Mouse (Mus musculus): ENCODE data around the gene Hmox2.
A peak's percentile ranks its signal among the peaks of the same experiment; 100 is the strongest.
"Not testable (repeated sequence)": the region's sequence is repeated elsewhere in the genome, so short reads cannot be mapped to it uniquely, and the experiment has no call there.

The Hmox2 gene

GRCm38 (mm10) chr16:4725266-4725665 is 895 bp upstream of the Hmox2 start:
- no peak for DNase-seq (ENCODE audit: low spot score)

GRCm38 (mm10) chr16:4726528-4727128 is 467 bp downstream of the Hmox2 start:
- DNase-seq (ENCODE audit: low spot score) = peak; percentile 32

- DNase-seq (ENCODE audit: low spot score) = no peak
Measured at GRCm38 (mm10) chr16:4727526-4727925, 1.4 kb downstream of the Hmox2 start.

- no peak for DNase-seq (ENCODE audit: low spot score)
Measured at GRCm38 (mm10) chr16:4727963-4728362, 1.8 kb downstream of the Hmox2 start.

- DNase-seq (ENCODE audit: low spot score) = no peak
Measured at GRCm38 (mm10) chr16:4730776-4731358, 4.7 kb downstream of the Hmox2 start.

GRCm38 (mm10) chr16:4736262-4736661 is 10.1 kb downstream of the Hmox2 start:
- DNase-seq (ENCODE audit: low spot score) = no peak

- DNase-seq (ENCODE audit: low spot score) = no peak
Measured at GRCm38 (mm10) chr16:4739994-4740393, 13.8 kb downstream of the Hmox2 start.

GRCm38 (mm10) chr16:4742186-4742585 is 16.0 kb downstream of the Hmox2 start:
- no peak for DNase-seq (ENCODE audit: low spot score)

- DNase-seq (ENCODE audit: low spot score) = no peak
Measured at GRCm38 (mm10) chr16:4752155-4752554, 26.0 kb downstream of the Hmox2 start.

- no peak for DNase-seq (ENCODE audit: low spot score)
Measured at GRCm38 (mm10) chr16:4754045-4754444, 27.9 kb downstream of the Hmox2 start.

GRCm38 (mm10) chr16:4756660-4757335 is 30.6 kb downstream of the Hmox2 start:
- not testable (repeated sequence) for DNase-seq (ENCODE audit: low spot score)

GRCm38 (mm10) chr16:4762437-4762836 is 36.3 kb downstream of the Hmox2 start:
- no peak for DNase-seq (ENCODE audit: low spot score)

GRCm38 (mm10) chr16:4763276-4763675 is 37.1 kb downstream of the Hmox2 start:
- DNase-seq (ENCODE audit: low spot score) = peak; percentile 19

GRCm38 (mm10) chr16:4765852-4766251 is 39.7 kb downstream of the Hmox2 start:
- DNase-seq (ENCODE audit: low spot score) = no peak

GRCm38 (mm10) chr16:4767012-4767790 is 41.0 kb downstream of the Hmox2 start:
- DNase-seq (ENCODE audit: low spot score) = no peak

- no peak for DNase-seq (ENCODE audit: low spot score)
Measured at GRCm38 (mm10) chr16:4768719-4769118, 42.6 kb downstream of the Hmox2 start.

- DNase-seq (ENCODE audit: low spot score) = no peak
Measured at GRCm38 (mm10) chr16:4773289-4773970, 47.3 kb downstream of the Hmox2 start.

GRCm38 (mm10) chr16:4777171-4777904 is 51.2 kb downstream of the Hmox2 start:
- DNase-seq (ENCODE audit: low spot score) = no peak

- no peak for DNase-seq (ENCODE audit: low spot score)
Measured at GRCm38 (mm10) chr16:4777905-4778609, 51.9 kb downstream of the Hmox2 start.

GRCm38 (mm10) chr16:4778940-4779339 is 52.8 kb downstream of the Hmox2 start:
- DNase-seq (ENCODE audit: low spot score) = no peak
